Mouse (Mus musculus) intestine, embryonic 14.5 days (tissue): ENCODE measurements around the gene Grn. TPM values are rescaled to one million over a fixed set of nuclear protein-coding genes. Genes with fewer than 3 reads are reported as not detected.

Experiments used
- ATAC-seq: fragments of 200-750 bp; cut with Nextera tagmentation; replicated peaks from 2 replicates; pipeline ENCODE4 v1.8.0; 2017; ENCODE audit warnings: low read depth, moderate number of reproducible peaks, moderate TSS enrichment, moderate library complexity; ENCODE audit not compliant: low FRiP score, low TSS enrichment
- DNase-seq: peaks from one replicate; pipeline ENCODE4 v3.0.0-alpha.2; 2018; ENCODE audit warnings: low spot score
- H3K27ac ChIP-seq: fragments of 300-500 bp; sonication (generic); 2 replicates; pipeline ENCODE4 v1.5.1; 2014; ENCODE audit warnings: low read depth, mild to moderate bottlenecking, control low read depth
- H3K27me3 ChIP-seq: fragments of 300-500 bp; sonication (generic); replicated peaks from 2 replicates; pipeline ENCODE4 v1.6.1; 2014; ENCODE audit warnings: low read length, control low read depth; ENCODE audit not compliant: control insufficient read depth, insufficient read depth
- H3K36me3 ChIP-seq: fragments of 300-500 bp; sonication (generic); 2 replicates; pipeline ENCODE4 v1.6.1; 2014; ENCODE audit warnings: low read length, control low read depth; ENCODE audit not compliant: control insufficient read depth, insufficient read depth
- H3K4me1 ChIP-seq: fragments of 300-500 bp; sonication (generic); replicated peaks from 2 replicates; pipeline ENCODE4 v1.6.1; 2014; ENCODE audit warnings: low read length, control low read depth, mixed read lengths; ENCODE audit not compliant: control insufficient read depth, insufficient read depth
- H3K4me2 ChIP-seq: fragments of 300-500 bp; sonication (generic); 2 replicates; pipeline ENCODE4 v1.6.1; 2014; ENCODE audit warnings: low read length
- H3K4me3 ChIP-seq: fragments of 300-500 bp; sonication (generic); 2 replicates; pipeline ENCODE4 v1.5.1; 2014; ENCODE audit warnings: low read depth, low read length, control low read depth, mixed read lengths
- H3K9ac ChIP-seq: fragments of 300-500 bp; sonication (generic); 2 replicates; pipeline ENCODE4 v1.6.1; 2014; ENCODE audit warnings: mild to moderate bottlenecking, low read length
- H3K9me3 ChIP-seq: fragments of 300-500 bp; sonication (generic); 2 replicates; pipeline ENCODE4 v1.6.1; 2016; ENCODE audit warnings: low read length, control low read depth; ENCODE audit not compliant: control insufficient read depth
- WGBS: fragments of 180-500 bp; shearing (Covaris S2); extraction: QIAGEN DNeasy Blood & Tissue Kit; methylation state at CpG from one replicate; pipeline ENCODE4 v1.1.7; 2014; 5-methylcytosine and 5-hydroxymethylcytosine counted together
- polyA plus RNA-seq: library from polyadenylated mRNA; unstranded; fragments of >200 nt; fragmentation: Nextera tagmentation; extraction: Ambion mirVana; gene quantifications from 2 replicates; pipeline ENCODE4 v1.2.1, GENCODE M21; 2014

Grn gene
- polyA plus RNA-seq, 1 experiment from 2014 or later, result 115 TPM

DNA sequence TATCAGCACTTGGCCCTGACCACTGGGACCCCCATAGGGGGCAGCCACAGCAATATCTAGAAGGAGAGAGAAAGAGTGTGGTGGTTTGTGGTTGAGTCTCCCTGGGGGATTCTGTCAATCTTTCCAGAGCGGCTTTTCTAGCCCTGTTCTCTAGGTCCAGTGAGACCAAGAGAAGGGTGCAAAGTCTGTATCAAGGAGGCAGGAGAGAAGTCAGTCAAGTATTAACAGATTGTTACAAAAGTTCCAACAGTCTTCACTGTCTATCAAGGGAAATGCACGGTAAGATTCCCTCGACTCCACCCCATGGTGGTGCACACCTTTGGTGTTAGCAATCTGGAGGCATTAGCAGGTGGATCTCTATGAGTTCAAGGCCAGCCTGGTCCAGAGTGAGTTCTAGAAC is 31.6 kb downstream of the Grn start:
- H3K27ac ChIP-seq, result no peak overlapping the region
- peaks cover 15% of the 10 kb centered on the region; the same call in 1 of the 2 replicates for H3K27me3 ChIP-seq
- no peak overlapping the region for H3K4me2 ChIP-seq
- 86% methylated on average over 3 of the region's 3 CpGs for WGBS
- no peak overlapping the region for H3K9ac ChIP-seq
- ATAC-seq (no peak), DNase-seq (no peak)
- H3K4me1 ChIP-seq, result peaks cover 7% of the 10 kb centered on the region; the same call in 1 of the 2 replicates
- no peaks in the 10 kb centered on the region for H3K36me3 ChIP-seq
- no peaks in the 10 kb centered on the region for H3K9me3 ChIP-seq
- no peak overlapping the region for H3K4me3 ChIP-seq

DNA sequence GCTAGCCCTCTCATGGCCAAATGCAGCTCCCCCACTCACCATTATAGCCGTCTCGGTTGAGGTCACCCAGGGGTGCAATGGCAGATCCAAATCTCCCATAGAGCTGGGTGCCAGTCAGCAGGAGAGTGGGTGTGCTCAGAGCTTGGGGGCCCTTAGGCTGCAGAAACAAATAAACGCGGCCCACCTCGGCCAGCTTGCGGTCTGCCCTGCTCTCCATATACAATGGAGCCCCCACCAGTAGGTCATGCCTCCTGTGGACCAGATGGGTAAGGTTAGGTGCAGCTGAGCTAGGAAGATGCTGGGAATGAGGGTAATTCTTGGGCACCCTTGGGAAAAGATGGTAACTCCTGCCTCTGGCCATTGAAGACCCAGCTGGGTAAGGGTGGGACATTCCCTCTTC is 34.8 kb downstream of the Grn start:
- Histone ChIP-seq H3K27me3 (peaks cover 12% of the 10 kb centered on the region; the same call in 1 of the 2 replicates), H3K4me1 (peaks cover 15% of the 10 kb centered on the region), H3K9me3 (no peaks in the 10 kb centered on the region), H3K4me2 (no peak overlapping the region), H3K36me3 (no peaks in the 10 kb centered on the region), H3K9ac (no peak overlapping the region), H3K4me3 (no peak overlapping the region), H3K27ac (no peak overlapping the region)
- 94% methylated on average over 6 of the region's 6 CpGs for WGBS
- no peak for ATAC-seq
- DNase-seq, result no peak

DNA sequence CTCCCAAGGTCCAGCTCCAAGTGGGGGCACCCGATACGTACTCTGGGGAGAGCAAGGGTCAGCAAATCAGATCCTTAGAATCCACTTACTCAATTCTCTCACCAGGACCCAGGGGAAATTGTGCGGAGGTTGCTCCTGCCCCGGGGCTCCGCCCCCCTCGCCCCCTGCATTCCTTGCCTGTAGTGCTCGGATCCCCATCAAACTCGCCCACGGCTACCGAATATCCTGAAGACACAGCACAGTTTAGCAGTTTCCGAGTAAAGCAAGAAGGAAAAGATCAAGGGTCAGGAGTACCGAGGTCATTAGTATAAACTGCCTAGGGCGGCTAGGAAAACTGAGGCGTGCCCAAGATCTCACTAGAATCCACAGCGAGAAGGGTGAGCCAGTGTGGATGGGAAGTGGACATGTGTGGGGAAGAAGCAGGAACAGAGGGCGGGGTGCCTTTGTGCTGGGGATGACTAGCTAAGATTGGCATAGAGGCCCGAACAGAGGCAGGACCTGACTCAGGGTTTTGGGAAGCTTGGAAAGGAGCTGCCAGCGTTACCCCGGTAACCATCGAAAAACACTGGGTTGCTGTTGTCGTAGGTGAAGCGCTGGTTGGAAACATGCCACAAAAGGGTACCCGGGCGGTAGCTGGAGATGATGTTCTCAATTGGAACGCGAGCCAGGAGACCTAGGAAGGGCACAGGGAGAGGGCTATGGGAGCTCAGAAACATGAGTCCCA is 35.8 kb downstream of the Grn start:
- 12% methylated on average over 26 of the region's 26 CpGs for WGBS
- Histone ChIP-seq H3K9ac (no peak overlapping the region), H3K27ac (no peak overlapping the region)

DNA sequence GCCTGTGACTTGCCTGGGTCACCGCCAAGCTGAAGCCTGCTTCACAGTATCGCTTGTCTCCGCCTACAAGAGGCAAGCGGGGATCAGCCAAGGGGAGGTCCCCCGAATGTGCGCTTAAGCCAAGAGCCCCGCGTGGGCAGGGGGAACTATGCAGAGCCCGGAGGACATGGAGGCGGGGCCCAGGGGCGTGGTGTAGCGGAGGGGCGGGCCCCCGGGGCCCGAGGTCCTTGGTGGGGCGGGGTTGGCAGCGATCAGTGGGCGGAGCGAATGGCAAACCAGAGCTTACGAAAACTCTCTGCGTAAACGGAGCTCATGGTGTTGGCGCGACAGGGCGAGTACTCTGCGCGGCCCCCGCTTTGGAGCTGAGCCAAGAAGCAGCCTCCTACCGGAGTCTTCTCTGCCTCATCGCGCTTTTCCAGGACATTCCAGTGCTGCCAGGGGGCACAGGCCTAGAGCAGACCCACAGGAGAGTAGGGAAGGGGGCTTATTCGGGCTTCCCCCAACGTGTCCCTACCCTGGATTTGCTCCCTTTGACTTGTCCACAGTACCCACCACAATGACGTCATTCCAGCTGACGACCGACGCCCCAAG is 37.0 kb downstream of the Grn start:
- H3K9ac ChIP-seq, result peak overlapping the region; percentile 50
- peak overlapping the region; percentile 54; the same call in 1 of the 2 replicates for H3K27ac ChIP-seq
- ATAC-seq (peak; percentile 91), DNase-seq (peak; percentile 97)
- H3K4me3 ChIP-seq, result peak overlapping the region; percentile 41
- under 1% methylated on average over 37 of the region's 37 CpGs for WGBS
- H3K9me3 ChIP-seq, result no peaks in the 10 kb centered on the region
- H3K36me3 ChIP-seq, result no peaks in the 10 kb centered on the region
- peaks cover 15% of the 10 kb centered on the region for H3K4me1 ChIP-seq
- H3K27me3 ChIP-seq, result peaks cover 12% of the 10 kb centered on the region; the same call in 1 of the 2 replicates
- peak overlapping the region; percentile 92 for H3K4me2 ChIP-seq

More for the DNA sequence above, 35.8 kb downstream of the Grn start:
- Histone ChIP-seq H3K4me3 (no peak overlapping the region), H3K27me3 (peaks cover 12% of the 10 kb centered on the region; the same call in 1 of the 2 replicates), H3K9me3 (no peaks in the 10 kb centered on the region), H3K4me2 (peak overlapping the region; percentile 27), H3K4me1 (peaks cover 15% of the 10 kb centered on the region), H3K36me3 (no peaks in the 10 kb centered on the region)
- no peak for ATAC-seq
- DNase-seq, result peak; percentile 67

DNA sequence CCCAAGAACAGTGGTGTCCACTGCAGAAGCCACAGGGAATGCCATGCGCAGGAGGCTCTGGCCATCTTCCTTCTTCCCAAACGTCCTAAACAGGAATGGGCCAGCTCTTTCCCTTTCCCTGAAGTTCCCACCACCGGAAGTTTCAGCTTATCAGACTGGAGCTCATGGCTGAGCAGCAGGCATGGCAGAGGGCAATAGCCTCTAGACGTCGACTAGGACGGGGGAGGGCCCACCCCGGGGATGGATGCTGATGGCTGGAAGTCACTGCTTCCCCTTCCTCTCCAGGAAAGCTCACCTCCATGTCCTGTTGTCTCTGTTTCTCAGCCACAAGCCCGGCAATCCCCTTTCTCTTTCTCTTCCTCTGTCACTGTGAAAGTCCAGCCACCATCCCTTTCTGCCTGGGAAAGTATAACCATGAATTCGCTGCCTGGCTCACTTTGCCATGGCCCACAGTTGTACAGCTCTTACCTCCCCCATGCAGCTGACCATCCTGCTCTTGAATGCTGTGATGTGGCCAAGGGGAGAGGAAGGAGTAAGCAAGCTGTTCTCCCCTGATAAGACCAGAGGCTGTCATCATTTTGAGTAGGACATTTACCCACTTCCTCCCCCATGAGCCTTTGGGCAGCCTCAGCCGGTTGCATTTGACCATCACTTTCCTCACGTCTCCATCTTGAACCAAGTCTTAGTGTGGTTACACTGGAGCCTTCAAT is 39.7 kb downstream of the Grn start, which contains the start of gene Itga2b:
Itga2b (minus strand) TSS at position 475 of the 710 bp plus-strand sequence.
- no peak within 1 kb of the TSS for H3K4me3 ChIP-seq
- H3K9me3 ChIP-seq, result no peaks in the 10 kb centered on the region
- ATAC-seq (no peak), DNase-seq (no peak)
- H3K27me3 ChIP-seq, result peaks cover 9% of the 10 kb centered on the region; the same call in 1 of the 2 replicates
- H3K27ac ChIP-seq, result no peak within 1 kb of the TSS
- H3K9ac ChIP-seq, result no peak within 1 kb of the TSS
- H3K36me3 ChIP-seq, result no peaks in the 10 kb centered on the region
- 58% methylated on average over 11 of the region's 11 CpGs for WGBS
- peaks cover 15% of the 10 kb centered on the region for H3K4me1 ChIP-seq
- no peak within 1 kb of the TSS for H3K4me2 ChIP-seq

DNA sequence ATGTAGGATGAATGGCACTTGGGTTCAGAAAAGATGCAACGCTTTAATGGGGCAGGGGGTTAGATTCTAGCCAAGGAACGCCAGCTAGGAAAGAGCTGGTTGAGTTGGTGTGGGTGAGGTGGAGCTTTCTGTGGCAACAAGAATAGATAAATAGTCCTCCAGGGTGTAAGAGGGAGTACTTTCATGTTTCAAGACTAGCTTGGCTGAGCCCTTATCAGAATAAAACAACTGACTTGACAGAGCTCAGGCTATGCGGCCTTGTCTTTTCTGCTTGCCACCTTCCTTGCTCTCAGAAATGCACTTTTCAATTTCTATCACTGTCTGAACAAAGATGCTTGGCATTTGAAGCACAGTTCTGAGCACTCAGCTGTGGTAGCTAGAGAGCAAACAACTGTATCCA is 44.9 kb downstream of the Grn start:
- Histone ChIP-seq H3K4me2 (no peak overlapping the region), H3K4me1 (no peaks in the 10 kb centered on the region), H3K9me3 (no peaks in the 10 kb centered on the region), H3K36me3 (peaks cover 28% of the 10 kb centered on the region), H3K9ac (no peak overlapping the region), H3K27ac (no peak overlapping the region), H3K4me3 (no peak overlapping the region), H3K27me3 (no peaks in the 10 kb centered on the region)
- no peak for DNase-seq
- no peak for ATAC-seq
- 90% methylated on average over 3 of the region's 3 CpGs for WGBS

DNA sequence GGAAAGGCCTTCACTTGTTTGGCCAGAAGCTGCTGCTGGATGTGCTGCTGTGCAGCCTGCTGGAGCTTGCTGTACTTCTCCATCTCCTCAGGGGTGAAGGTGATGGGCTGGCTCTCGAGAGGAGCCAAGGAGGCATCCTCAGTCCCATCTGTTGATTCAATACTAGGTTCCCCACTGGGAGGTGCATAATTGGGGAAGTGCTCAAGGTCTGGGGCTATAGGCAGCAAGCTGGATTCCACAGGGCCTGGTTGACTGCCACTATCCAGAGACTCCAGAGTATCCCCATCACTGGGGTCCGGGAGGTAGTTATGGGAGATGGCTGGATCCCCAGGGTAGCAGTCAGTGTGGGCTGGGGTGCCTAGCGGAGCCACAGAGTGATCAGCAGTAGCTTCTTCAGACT is 48.6 kb downstream of the Grn start:
- H3K4me3 ChIP-seq, result no peak overlapping the region
- ATAC-seq (no peak), DNase-seq (no peak)
- no peak overlapping the region for H3K27ac ChIP-seq
- H3K4me1 ChIP-seq, result no peaks in the 10 kb centered on the region
- no peaks in the 10 kb centered on the region for H3K9me3 ChIP-seq
- no peak overlapping the region for H3K4me2 ChIP-seq
- WGBS, result 79% methylated on average over 3 of the region's 3 CpGs
- H3K9ac ChIP-seq, result no peak overlapping the region
- H3K27me3 ChIP-seq, result no peaks in the 10 kb centered on the region
- peaks cover 59% of the 10 kb centered on the region for H3K36me3 ChIP-seq

DNA sequence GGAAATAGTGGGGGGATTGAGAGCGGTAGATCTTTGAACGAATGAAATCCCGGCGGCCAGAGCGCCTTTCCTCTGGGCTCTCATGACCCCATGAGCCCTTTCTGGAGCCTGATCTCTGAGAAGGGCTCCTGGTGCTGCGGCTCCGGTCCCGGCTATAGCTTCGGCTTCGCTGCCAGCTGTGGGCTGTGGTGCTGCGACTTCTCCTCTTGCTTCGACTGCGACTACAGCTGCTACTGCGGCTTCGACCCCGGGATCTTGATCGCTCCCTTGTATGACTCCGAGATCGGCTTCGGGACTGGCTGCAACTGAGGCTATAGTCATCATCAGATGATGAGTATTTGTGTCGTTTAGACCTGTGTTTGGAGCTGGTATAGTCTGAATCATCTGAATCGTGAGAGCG is 49.5 kb downstream of the Grn start:
- no peak overlapping the region for H3K4me2 ChIP-seq
- H3K9me3 ChIP-seq, result no peaks in the 10 kb centered on the region
- WGBS, result 95% methylated on average over 23 of the region's 23 CpGs
- H3K27me3 ChIP-seq, result no peaks in the 10 kb centered on the region
- ATAC-seq, result no peak
- peaks cover 61% of the 10 kb centered on the region for H3K36me3 ChIP-seq
- H3K4me3 ChIP-seq, result no peak overlapping the region
- no peaks in the 10 kb centered on the region for H3K4me1 ChIP-seq
- no peak for DNase-seq
- no peak overlapping the region for H3K9ac ChIP-seq
- H3K27ac ChIP-seq, result no peak overlapping the region
